Mouse (Mus musculus) retina, postnatal 1 day (tissue): ENCODE results near the gene Tob1.

Experiments used
- DNase-seq: peaks from one replicate; pipeline ENCODE4 v3.0.0-alpha.2; 2012

The Tob1 gene

DNA sequence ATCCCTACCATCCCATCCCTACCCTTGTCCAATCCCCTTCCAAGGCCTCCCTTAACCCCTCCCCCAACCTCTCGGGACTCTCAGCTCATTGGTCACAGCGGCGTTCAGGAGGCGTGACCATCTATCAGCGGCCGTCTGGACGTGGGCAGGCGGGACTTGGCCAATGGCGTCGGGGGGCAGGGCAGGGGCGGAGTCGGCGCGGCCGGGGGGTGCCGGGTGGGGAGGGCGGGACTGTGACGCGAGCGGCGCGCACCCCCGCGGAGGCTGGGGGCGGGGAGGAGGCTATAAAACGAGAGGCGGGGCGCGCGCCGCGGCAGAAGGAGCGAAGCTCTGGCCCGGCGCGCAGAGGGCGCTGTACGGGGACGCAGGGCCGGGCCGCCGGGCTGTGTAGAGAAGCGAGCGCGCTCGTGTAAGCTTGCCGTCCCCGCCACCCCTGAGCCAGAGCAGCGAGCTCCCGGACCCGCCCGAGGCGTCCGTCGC, at the start of gene Tob1:
Gene Tob1 (plus strand): TSS at position 331 of the 480 bp plus-strand sequence.
- peak; percentile 100 for DNase-seq

DNA sequence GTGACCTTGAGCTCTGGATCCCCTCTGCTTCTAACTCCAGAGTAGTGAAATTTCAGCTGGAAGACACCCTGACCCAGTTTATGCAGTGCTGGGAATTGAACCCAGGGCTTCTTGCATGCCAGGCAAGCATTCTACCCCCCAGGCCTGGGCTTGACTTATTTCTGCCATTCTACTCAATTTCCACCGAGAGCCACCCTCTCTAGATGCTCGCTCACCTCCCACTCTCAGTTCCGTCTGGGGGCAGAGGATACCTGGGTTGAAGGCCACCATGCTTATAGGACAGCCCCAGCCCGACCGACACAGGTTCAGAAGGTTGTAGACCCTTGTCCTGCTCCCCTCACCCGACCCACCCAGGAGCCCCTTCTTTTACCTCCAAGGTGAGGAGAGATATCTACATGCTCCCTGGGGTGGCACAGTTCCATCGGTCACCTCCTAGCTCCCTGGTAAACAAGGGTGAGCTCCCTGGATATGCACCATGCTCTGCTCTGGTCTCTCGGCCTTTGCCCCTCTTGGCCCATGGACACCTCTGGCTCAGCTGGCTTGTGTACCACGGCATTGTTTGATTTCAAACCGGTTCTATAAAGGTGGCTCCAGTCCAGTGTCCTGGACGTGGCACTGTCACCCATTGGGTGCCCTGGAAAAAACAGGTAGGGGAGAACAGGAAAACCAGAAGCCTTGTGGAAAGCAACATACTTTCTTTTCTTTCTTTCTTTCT, 49.2 kb upstream of the Tob1 start:
- no peak for DNase-seq

- no peak for DNase-seq
These were observed 48.1 kb upstream of the Tob1 start for GRCm38 (mm10) chr11:94163005-94163767.

GRCm38 (mm10) chr11:94165745-94166144, 45.5 kb upstream of the Tob1 start:
- no peak for DNase-seq

- DNase-seq, result peak; percentile 40
These were observed 43.0 kb upstream of the Tob1 start for GRCm38 (mm10) chr11:94168238-94168637.

- DNase-seq, result no peak
These were observed 41.7 kb upstream of the Tob1 start for GRCm38 (mm10) chr11:94169596-94169995.

- no peak for DNase-seq
These were observed 39.6 kb upstream of the Tob1 start for GRCm38 (mm10) chr11:94171691-94172090.

DNA sequence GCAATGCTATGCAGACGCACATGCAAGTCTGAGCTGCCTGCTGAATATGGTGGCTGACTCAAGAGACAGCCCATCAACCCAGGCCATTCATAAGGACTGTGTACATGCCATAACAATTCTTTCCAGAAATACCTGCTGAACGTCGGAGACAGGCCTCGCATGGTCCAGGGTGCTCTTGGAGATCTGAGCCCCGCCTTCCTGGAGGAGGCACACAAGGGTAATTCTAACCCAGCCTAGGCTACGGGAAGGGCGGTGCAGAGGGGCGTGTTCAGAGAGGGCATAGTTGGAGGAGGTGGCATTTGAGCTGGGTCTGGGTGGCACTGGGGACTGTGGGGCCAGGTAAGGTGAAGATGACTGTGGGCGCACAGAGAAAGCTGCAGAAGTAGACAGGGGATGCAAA, 39.1 kb upstream of the Tob1 start:
- no peak for DNase-seq

GRCm38 (mm10) chr11:94173726-94174146, 37.5 kb upstream of the Tob1 start:
- no peak for DNase-seq

DNA sequence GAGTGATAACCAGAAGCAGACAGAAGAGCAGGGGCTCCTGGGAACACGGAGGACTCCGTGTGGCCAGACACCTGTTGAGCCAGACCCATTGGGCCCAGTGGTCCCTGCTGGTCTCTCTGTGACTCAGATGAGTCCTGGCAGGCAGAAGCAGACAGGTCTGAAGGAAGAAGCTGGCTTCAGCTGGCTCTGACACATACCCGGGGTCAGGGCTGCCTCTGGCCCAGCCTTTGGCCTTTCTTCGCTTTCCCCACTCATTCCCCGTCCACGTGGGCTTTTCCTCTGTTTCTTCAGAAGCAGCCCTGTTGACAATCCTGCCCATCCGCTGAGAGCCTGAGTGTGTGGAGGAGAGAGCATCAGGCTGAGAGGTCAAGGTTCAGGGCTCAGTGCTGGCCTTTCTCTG, 36.0 kb upstream of the Tob1 start:
- no peak for DNase-seq

GRCm38 (mm10) chr11:94175694-94176093, 35.6 kb upstream of the Tob1 start:
- no peak for DNase-seq

DNA sequence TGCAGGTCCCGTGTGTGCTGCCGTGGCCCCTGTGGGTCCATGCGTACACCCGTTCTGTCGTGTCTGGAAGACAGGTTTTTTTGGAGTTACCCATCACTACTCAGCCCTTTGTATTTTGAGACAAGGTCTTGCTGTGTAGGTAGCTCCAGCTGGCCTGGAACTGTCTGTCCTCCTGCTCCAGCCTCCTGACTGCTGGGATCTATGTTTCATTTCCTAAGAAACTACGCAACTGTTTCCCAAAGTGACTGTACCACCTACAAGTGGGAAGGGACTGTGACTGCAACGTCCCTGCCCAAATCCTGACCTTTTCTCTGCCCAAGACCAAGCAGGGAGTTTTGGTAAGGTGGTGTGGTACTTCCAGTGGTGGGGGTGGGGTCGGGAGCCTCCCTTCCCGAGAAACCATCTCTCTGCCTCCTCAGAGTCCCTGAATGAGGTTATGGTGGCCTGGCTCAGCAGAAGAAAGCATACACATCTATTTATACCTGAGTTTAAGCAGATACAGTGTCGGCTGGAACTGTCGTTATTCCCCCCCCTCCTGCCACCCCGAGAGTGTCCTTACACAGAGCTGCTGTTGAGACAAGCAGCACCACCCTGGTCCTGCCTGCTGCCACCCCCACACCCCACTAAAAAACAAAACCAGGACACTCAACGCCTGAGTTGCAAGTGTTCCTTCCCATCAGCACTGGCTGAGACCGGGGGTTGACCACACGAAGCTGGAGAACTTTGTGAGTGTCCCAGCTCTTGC, 33.2 kb upstream of the Tob1 start:
- DNase-seq, result no peak

DNA sequence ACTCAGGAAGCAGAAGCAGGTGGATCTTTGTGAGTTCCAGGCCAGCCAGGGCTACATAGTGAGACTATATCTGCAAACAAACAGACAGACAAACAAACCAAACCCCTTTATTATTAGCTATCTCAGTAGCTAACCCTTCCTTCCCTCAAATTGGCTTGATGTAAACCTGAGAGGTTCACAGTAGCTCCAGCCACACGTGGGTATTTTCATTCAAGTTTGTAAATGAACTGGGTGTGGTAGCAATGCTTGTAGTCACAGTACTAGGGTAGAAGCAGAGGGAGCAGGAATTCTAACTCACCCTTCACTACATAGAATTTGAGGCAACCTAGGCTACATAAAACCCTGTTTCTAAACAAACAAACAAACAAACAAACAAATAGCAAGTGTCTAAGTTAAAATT, 31.5 kb upstream of the Tob1 start:
- no peak for DNase-seq

GRCm38 (mm10) chr11:94180194-94180593, 31.1 kb upstream of the Tob1 start:
- DNase-seq, result no peak

- no peak for DNase-seq
These were observed 29.6 kb upstream of the Tob1 start for GRCm38 (mm10) chr11:94181694-94182093.

DNA sequence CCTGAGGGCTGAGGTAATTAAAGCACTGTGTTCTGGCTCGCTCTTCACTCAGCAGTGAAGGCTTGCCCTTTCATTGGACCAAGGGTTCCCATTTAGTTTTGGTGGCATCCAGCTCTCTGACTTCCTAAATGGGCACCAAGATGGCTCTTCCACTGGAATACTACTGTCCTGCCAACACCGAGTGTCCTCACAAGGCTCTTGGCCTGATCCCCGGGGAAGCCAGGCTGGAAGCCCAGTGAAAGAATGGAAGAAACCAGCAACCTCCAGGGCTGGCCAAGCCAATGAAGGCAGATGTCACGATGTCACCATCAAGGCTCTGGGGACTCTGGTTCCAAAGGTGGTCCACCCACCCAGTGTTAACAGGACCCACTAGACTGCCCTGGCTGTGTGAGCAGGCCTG, 28.5 kb upstream of the Tob1 start:
- DNase-seq, result no peak

GRCm38 (mm10) chr11:94183120-94183519, 28.1 kb upstream of the Tob1 start:
- no peak for DNase-seq

GRCm38 (mm10) chr11:94183671-94184070, 27.6 kb upstream of the Tob1 start:
- DNase-seq, result no peak

- no peak for DNase-seq
These were observed 21.7 kb upstream of the Tob1 start for GRCm38 (mm10) chr11:94189579-94189978.

- no peak for DNase-seq
These were observed 20.6 kb upstream of the Tob1 start for GRCm38 (mm10) chr11:94190665-94191064.

DNA sequence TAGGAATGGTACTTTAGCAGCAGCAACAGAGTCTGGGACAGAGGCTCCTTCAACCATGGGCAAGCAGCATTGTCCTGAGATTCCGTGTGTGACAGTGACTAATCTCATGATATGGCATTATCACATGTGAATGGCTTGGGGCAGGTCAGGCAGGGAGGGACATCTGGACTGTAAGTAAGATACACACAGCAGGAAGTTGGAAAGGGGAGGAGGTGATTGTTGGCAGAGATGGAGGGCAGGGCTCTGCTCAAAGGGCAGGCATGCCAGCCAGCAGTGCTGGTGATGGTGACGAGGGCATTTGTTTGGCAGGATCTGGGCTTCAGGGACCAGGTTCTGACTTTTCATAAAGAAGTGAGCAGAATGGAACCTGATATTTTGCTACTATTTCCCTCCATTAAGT, 18.1 kb upstream of the Tob1 start:
- no peak for DNase-seq

DNA sequence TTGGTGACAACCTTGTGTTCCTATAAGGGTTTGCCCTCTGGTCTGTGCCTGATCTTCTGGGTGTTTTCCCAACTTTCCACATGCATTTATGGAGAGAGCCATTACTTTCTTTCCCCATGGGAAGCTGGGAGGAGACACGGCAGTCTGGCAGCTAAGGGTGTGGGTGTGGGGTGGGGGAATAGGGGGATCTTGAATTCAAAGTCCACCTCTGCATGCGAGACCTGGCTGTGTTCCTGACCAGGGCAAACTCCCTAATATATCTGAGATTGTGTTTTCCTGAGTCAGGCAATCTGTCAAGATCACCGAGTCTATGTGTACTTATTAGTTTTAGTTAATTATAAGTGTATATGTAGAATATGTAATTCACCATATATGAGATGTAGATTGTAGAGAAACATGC, 14.9 kb upstream of the Tob1 start:
- no peak for DNase-seq

GRCm38 (mm10) chr11:94198405-94199146, 12.7 kb upstream of the Tob1 start:
- no peak for DNase-seq
